Mouse (Mus musculus) stomach, embryonic 15.5 days (tissue): ENCODE results near the gene 1700034I23Rik. TPM values are rescaled to one million over a fixed set of nuclear protein-coding genes. Genes with fewer than 3 reads are reported as not detected.

Source experiments
- polyA plus RNA-seq: library from polyadenylated mRNA; unstranded; fragments of >200 nt; fragmentation: Nextera tagmentation; extraction: Ambion mirVana; gene quantifications from 2 replicates; pipeline ENCODE4 v1.2.1, GENCODE M21; 2015

1700034I23Rik gene
- polyA plus RNA-seq, 1 experiment from 2014 or later: 0.19 TPM

Other genes with a start within 250 kb of the 1700034I23Rik start
- 0.10 and 0.19 TPM in 2 replicates for gene Slc25a31, start 193.7 kb downstream of the 1700034I23Rik start, polyA plus RNA-seq
- gene Hspa4l, start 158.0 kb downstream of the 1700034I23Rik start, polyA plus RNA-seq: 14.3 and 15.0 TPM in 2 replicates
- gene Plk4, start 102.5 kb downstream of the 1700034I23Rik start, polyA plus RNA-seq: 45.9 and 47.8 TPM in 2 replicates
- gene Mfsd8, start 55.7 kb downstream of the 1700034I23Rik start, polyA plus RNA-seq: 5.7 and 6.3 TPM in 2 replicates
- 7.9 and 8.9 TPM in 2 replicates for gene Abhd18, start 55.6 kb downstream of the 1700034I23Rik start, polyA plus RNA-seq
- 8.1 and 10.1 TPM in 2 replicates for gene Larp1b, start 47.3 kb upstream of the 1700034I23Rik start, polyA plus RNA-seq
- gene Pgrmc2, start 180.5 kb upstream of the 1700034I23Rik start, polyA plus RNA-seq: 44.2 and 47.9 TPM in 2 replicates